Mouse (Mus musculus): ENCODE measurements around the gene Zfyve16. TPM values are rescaled to one million over a fixed set of nuclear protein-coding genes. Genes with fewer than 3 reads are reported as not detected.

Gene Zfyve16
- polyA plus RNA-seq, 1 experiment from 2014 or later: 6.8 TPM

GRCm38 (mm10) chr13:92438656-92439055 is 92.0 kb downstream of the Zfyve16 start:
- H3K4me3 ChIP-seq (ENCODE audit: low read depth, low read length): no peak overlapping the region
- no peaks in the 10 kb centered on the region for H3K36me3 ChIP-seq (ENCODE audit: insufficient read depth, low read length)
- H3K4me1 ChIP-seq (ENCODE audit: insufficient read depth, low read depth, low read length): no peaks in the 10 kb centered on the region
- H3K4me2 ChIP-seq (replicated peaks; ENCODE audit: low read depth, low read length): no peak overlapping the region
- TF ChIP-seq CTCF (IDR thresholded peaks at IDR 0.05): no peak
- TF ChIP-seq EP300 (IDR thresholded peaks at IDR 0.05): no peak
- H3K27me3 ChIP-seq (replicated peaks; ENCODE audit: insufficient read depth, low read length): no peaks in the 10 kb centered on the region
- WGBS: 79% methylated on average over 10 of the region's 10 CpGs
- no peak overlapping the region for H3K9ac ChIP-seq (replicated peaks; ENCODE audit: low read depth)
- H3K9me3 ChIP-seq (ENCODE audit: low read length): no peaks in the 10 kb centered on the region
- ATAC-seq (no peak), DNase-seq (ENCODE audit: low spot score) (no peak)
- no peak overlapping the region for H3K27ac ChIP-seq (ENCODE audit: low read length)

Other genes starting within 250 kb of the Zfyve16 start
- gene Gm20379, start 224.9 kb downstream of the Zfyve16 start, polyA plus RNA-seq (2015; fragmentation: Nextera tagmentation; extraction: Ambion mirVana): 0.25 and 0.79 TPM in 2 replicates
- 2.7 and 3.6 TPM in 2 replicates for gene Dhfr, start 176.1 kb downstream of the Zfyve16 start, polyA plus RNA-seq (2015; fragmentation: Nextera tagmentation; extraction: Ambion mirVana)
- gene Msh3, start 175.9 kb downstream of the Zfyve16 start, polyA plus RNA-seq (2015; fragmentation: Nextera tagmentation; extraction: Ambion mirVana): 11.0 and 11.5 TPM in 2 replicates
- 0.18 and 0.24 TPM in 2 replicates for gene Ankrd34b, start 105.0 kb downstream of the Zfyve16 start, polyA plus RNA-seq (2015; fragmentation: Nextera tagmentation; extraction: Ambion mirVana)
- 0.30 and 0.39 TPM in 2 replicates for gene Fam151b, start 46.9 kb downstream of the Zfyve16 start, polyA plus RNA-seq (2015; fragmentation: Nextera tagmentation; extraction: Ambion mirVana)
- not detected in 2 replicates for gene Spz1, start 45.3 kb upstream of the Zfyve16 start, polyA plus RNA-seq (2015; fragmentation: Nextera tagmentation; extraction: Ambion mirVana)
- 21.4 and 22.0 TPM in 2 replicates for gene Serinc5, start 80.2 kb upstream of the Zfyve16 start, polyA plus RNA-seq (2015; fragmentation: Nextera tagmentation; extraction: Ambion mirVana)

Measured in lung, postnatal 0 days (tissue).